18 mouse cellular contexts compared by ENCODE assay signal in the genomic region with DNA sequence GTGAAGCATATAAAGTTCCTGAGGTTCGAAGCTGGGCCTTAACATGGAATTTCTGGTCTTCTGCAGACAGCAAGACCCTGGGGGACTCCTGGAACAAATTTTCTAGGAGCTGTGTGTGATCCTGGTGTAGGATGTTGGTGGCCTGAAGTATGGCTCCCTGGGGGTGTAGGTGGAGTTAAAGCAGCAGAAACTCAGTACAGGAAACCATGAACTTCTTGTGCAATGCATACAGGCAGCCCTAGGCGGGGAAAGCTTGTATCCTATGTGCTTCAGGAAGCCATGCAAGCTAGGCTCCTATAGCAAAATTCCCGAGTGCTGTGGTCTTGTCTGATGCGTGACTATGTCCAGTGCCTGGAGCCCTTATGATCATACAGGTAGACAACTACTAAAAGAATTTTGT.
"Had no signal": no experiment of that assay in that cellular context is flagged by ENCODE, and none has a peak within 500 bp of the region (broad histone marks: within the 10 kb centered on the region; RNA-seq: fewer than 3 reads in every experiment).

No protein-coding gene starts in this region.

- DNase-seq: gastrocnemius, adult 2 months; gastrocnemius, postnatal 10 days; gastrocnemius, postnatal 25 days; heart, adult 11 months; heart, adult 2 months; heart, postnatal 14 days; heart, postnatal 36 days; kidney, adult 18-20 months; kidney, adult 8-10 months; kidney, postnatal 10 days; kidney, postnatal 25 days; kidney, postnatal 4 days; layer of hippocampus, adult 9-11 months; layer of hippocampus, postnatal 36 days; liver; liver, embryonic 13.5 days had no signal

- ATAC-seq: hindbrain, postnatal 0 days; intestine, embryonic 16.5 days had no signal
